Mouse (Mus musculus): Measurements from ENCODE around the gene Hnrnpab.

DNA sequence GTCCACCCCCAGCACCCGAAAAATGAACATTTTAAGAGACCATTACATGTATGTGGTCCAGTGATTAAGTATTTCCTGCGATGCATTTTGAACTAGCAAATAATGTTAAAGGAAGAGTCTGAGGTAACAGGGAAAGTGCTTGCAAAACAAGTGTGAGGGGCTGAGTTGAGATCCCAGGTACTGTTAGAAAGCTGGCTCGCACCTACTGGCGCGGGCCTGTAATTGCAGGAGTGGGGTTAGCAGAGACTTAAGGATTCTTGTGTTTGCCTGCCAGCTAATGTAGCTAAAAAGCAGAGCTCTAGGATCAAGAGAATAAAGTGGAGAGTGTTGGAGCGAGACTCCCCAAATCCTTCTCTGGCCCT lies 29.7 kb upstream of the Hnrnpab start:
- peak; percentile 58 to 85 (median 67) for TF ChIP-seq CTCF (IDR thresholded peaks at IDR 0.05 in 2 of 3, conservative IDR thresholded peaks at IDR 0.05 in 1 of 3; ENCODE audit: control insufficient read depth in 1 of 3, insufficient read depth in 1 of 3, low read depth in 2 of 3, low read length in 3 of 3, poor library complexity in 1 of 3, severe bottlenecking in 1 of 3)
- no peak for TF ChIP-seq ZC3H11A (IDR thresholded peaks at IDR 0.05; ENCODE audit: low read depth, low read length)
- no peak for TF ChIP-seq USF2 (IDR thresholded peaks at IDR 0.05; ENCODE audit: borderline replicate concordance in 1 of 2, insufficient read depth in 1 of 2, low read depth in 1 of 2, low read length in 2 of 2)
- TF ChIP-seq GATA1 (IDR thresholded peaks at IDR 0.05; ENCODE audit: low read depth, low read length): no peak
- TF ChIP-seq POLR2A (IDR thresholded peaks at IDR 0.05; ENCODE audit: control insufficient read depth in 1 of 2, insufficient read depth in 1 of 2, low read depth in 1 of 2, low read length in 2 of 2, poor library complexity in 1 of 2): no peak
- TF ChIP-seq ZKSCAN1 (IDR thresholded peaks at IDR 0.05; ENCODE audit: low read depth, low read length): no peak
- no peak for TF ChIP-seq EP300 (IDR thresholded peaks at IDR 0.05; ENCODE audit: low read depth in 1 of 2, low read length in 2 of 2)
- TF ChIP-seq MAZ (IDR thresholded peaks at IDR 0.05; ENCODE audit: low read depth, low read length): no peak
- no peak; the same call in 1 of the 2 replicates for TF ChIP-seq SIN3A (IDR thresholded peaks at IDR 0.05; ENCODE audit: low read length)
- TF ChIP-seq NELFE (IDR thresholded peaks at IDR 0.05; ENCODE audit: low read depth, low read length): no peak
- TF ChIP-seq SMC3 (IDR thresholded peaks at IDR 0.05; ENCODE audit: low read depth, low read length): no peak; the same call in 1 of the 2 replicates
- no peak for TF ChIP-seq HCFC1 (IDR thresholded peaks at IDR 0.05; ENCODE audit: low read depth, low read length)

Measured in MEL (cell line).